Mouse (Mus musculus) lung, embryonic 14.5 days (tissue): ENCODE results near the gene Stac2. TPM values are rescaled to one million over a fixed set of nuclear protein-coding genes. Genes with fewer than 3 reads are reported as not detected.
A peak's percentile ranks its signal among the peaks of the same experiment; 100 is the strongest.

Experiments used
- ATAC-seq: fragments of 200-750 bp; cut with Nextera tagmentation; 2 replicates; pipeline ENCODE4 v1.8.0; 2017; ENCODE audit warnings: mild to moderate bottlenecking, moderate TSS enrichment, moderate library complexity; ENCODE audit not compliant: insufficient read depth
- DNase-seq: peaks from one replicate; pipeline ENCODE4 v3.0.0-alpha.2; 2015
- H3K27ac ChIP-seq: fragments of 300-500 bp; sonication (generic); 2 replicates; pipeline ENCODE4 v1.5.1; 2014; ENCODE audit warnings: low read depth, mild to moderate bottlenecking, moderate library complexity
- H3K27me3 ChIP-seq: fragments of 300-500 bp; sonication (generic); 2 replicates; pipeline ENCODE4 v1.6.1; 2014; ENCODE audit warnings: low read length, control low read depth; ENCODE audit not compliant: insufficient read depth
- H3K36me3 ChIP-seq: fragments of 300-500 bp; sonication (generic); 2 replicates; pipeline ENCODE4 v1.6.1; 2014; ENCODE audit warnings: control low read depth; ENCODE audit not compliant: insufficient read depth
- H3K4me1 ChIP-seq: fragments of 300-500 bp; sonication (generic); 2 replicates; pipeline ENCODE4 v1.6.1; 2014; ENCODE audit warnings: antibody characterized with exemption, control low read depth; ENCODE audit not compliant: insufficient read depth
- H3K4me2 ChIP-seq: fragments of 300-500 bp; sonication (generic); 2 replicates; pipeline ENCODE4 v1.6.1; 2014; ENCODE audit warnings: mild to moderate bottlenecking
- H3K4me3 ChIP-seq: fragments of 300-500 bp; sonication (generic); 2 replicates; pipeline ENCODE4 v1.5.1; 2014; ENCODE audit warnings: low read depth, low read length
- H3K9ac ChIP-seq: fragments of 300-500 bp; sonication (generic); 2 replicates; pipeline ENCODE4 v1.6.1; 2014
- H3K9me3 ChIP-seq: fragments of 300-500 bp; sonication (generic); 2 replicates; pipeline ENCODE4 v1.6.1; 2016; ENCODE audit warnings: low read depth, low read length, control low read depth
- CTCF ChIP-seq: IDR thresholded peaks from 2 replicates; pipeline ENCODE4 v1.5.1; 2016; ENCODE audit warnings: antibody characterized with exemption, low read depth
- WGBS: fragments of 180-500 bp; shearing (Covaris S2); extraction: QIAGEN DNeasy Blood & Tissue Kit; methylation state at CpG from one replicate; pipeline ENCODE4 v1.1.7; 2014; 5-methylcytosine and 5-hydroxymethylcytosine counted together
- polyA plus RNA-seq: library from polyadenylated mRNA; unstranded; fragments of >200 nt; fragmentation: Nextera tagmentation; extraction: Ambion mirVana; gene quantifications from 2 replicates; pipeline ENCODE4 v1.2.1, GENCODE M21; 2014

Gene Stac2
- polyA plus RNA-seq, 1 experiment from 2014 or later = 0.05 TPM

DNA sequence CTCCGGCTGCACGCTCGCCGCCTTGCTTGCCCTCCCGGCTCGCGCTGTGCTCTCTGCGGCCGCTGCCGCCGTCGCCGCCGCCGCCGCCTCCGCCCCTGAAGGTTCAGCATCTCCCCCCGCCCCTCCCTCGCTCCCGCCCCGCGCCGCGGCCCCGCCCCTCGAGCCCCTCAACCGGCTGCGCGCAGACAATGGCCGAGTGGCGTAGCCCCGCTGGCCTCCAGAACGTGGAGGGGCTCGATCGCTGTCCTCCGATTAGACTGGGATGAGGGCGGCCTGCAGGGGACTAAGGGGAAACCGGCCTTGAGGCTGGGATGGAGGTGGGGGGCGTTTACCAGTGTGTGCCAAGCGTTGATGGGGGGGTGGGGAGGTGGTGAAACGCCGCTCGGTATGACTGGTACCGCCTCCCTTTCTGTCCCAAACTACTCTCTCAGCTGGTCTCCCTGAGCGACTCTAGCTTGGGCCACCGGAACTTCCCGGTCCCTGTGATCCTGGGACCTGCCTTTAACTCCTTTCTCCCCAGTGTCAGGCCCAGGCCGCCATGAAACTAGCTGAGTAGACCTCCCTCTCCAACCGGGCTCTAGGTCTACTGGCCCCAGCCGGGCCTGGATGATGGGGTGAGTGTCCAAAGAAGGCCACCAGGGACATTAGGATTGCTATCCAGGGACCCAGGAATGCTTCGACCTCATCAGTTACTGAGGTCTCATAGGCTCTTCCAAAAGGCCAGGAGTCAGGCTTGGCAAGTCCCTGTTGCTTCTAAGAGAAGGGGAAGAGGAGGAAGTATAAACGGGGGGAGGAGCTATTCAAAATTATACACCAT lies 30.5 kb downstream of the Stac2 start, which contains the start of gene Cacnb1:
TSS of gene Cacnb1 (minus strand) at position 480 of the 817 bp plus-strand sequence.
- ATAC-seq = peak; percentile 52
- Histone ChIP-seq H3K36me3 (no peaks in the 10 kb centered on the region), H3K27me3 (no peaks in the 10 kb centered on the region), H3K4me2 (peak within 1 kb of the TSS; percentile 98), H3K9me3 (no peaks in the 10 kb centered on the region), H3K27ac (peak within 1 kb of the TSS; percentile 94), H3K4me3 (peak within 1 kb of the TSS; percentile 78), H3K4me1 (peaks cover 19% of the 10 kb centered on the region), H3K9ac (peak within 1 kb of the TSS; percentile 74)
- peak; percentile 80 for DNase-seq
- WGBS = under 1% methylated on average over 52 of the region's 52 CpGs
- TF ChIP-seq CTCF = no peak

DNA sequence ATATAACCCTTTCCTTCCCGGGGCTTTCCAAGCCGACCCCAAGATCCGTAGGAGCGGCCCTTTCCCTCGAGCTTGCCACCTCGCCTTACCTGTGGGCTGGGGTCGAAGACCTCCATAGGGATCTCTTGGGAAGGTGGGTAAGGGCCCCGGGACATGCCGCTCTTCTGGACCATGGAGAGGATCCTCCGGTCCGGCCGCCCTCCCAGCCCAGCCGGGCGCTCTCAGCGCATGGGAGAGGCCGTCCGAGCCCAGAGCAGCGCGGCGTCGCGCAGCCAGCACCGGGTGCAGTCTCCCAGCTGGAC lies 31.1 kb downstream of the Stac2 start:
- DNase-seq (no peak), ATAC-seq (no peak; the same call in 1 of the 2 replicates)
- peak overlapping the region; percentile 78 for H3K4me3 ChIP-seq
- peak overlapping the region; percentile 74 for H3K9ac ChIP-seq
- H3K27ac ChIP-seq = peak overlapping the region; percentile 94
- H3K4me1 ChIP-seq = peaks cover 19% of the 10 kb centered on the region
- TF ChIP-seq CTCF = no peak
- H3K9me3 ChIP-seq = no peaks in the 10 kb centered on the region
- no peaks in the 10 kb centered on the region for H3K27me3 ChIP-seq
- H3K36me3 ChIP-seq = no peaks in the 10 kb centered on the region
- peak overlapping the region; percentile 98 for H3K4me2 ChIP-seq
- WGBS = 0% methylated on average over 23 of the region's 23 CpGs

DNA sequence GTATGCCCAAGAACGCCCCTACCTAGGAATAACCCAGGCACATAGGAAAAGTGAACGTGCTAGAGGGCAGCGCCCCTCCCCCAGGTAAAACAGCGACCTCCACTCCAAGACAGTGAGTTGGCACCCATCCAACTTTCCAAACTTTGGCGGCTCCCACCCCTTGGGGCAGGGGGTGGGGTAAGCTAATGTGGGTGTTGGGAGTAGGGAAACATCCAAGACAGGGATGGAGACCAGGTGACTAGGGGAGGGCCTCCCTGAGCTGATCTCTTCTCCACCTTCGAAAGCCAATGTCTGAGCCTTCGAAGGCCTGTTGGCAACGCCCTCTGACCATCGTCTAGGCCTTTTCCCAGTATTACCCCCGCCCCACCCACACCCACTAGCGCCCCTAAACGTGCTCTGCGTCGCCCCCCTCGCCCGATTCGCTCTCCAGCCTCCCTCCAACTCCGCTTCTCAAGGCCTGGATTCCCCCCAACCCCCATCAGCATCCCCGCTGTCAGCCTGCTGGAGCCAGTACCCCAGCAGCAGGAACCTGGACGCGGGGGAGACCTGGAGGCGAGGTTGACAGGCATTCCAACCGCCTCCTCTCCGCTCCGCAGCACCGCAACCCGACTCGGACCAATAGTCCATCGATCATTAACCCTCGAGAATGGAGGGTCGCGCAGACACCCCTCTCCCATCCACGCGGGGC lies 31.6 kb downstream of the Stac2 start:
- H3K4me1 ChIP-seq = peaks cover 19% of the 10 kb centered on the region
- H3K27ac ChIP-seq = peak overlapping the region; percentile 94
- ATAC-seq (peak; percentile 5; the same call in 1 of the 2 replicates), DNase-seq (peak; percentile 57)
- WGBS = 2% methylated on average over 34 of the region's 34 CpGs
- H3K4me3 ChIP-seq = peak overlapping the region; percentile 78
- no peaks in the 10 kb centered on the region for H3K27me3 ChIP-seq
- no peak for TF ChIP-seq CTCF
- H3K9me3 ChIP-seq = no peaks in the 10 kb centered on the region
- H3K36me3 ChIP-seq = no peaks in the 10 kb centered on the region
- H3K4me2 ChIP-seq = peak overlapping the region; percentile 98
- peak overlapping the region; percentile 74 for H3K9ac ChIP-seq

DNA sequence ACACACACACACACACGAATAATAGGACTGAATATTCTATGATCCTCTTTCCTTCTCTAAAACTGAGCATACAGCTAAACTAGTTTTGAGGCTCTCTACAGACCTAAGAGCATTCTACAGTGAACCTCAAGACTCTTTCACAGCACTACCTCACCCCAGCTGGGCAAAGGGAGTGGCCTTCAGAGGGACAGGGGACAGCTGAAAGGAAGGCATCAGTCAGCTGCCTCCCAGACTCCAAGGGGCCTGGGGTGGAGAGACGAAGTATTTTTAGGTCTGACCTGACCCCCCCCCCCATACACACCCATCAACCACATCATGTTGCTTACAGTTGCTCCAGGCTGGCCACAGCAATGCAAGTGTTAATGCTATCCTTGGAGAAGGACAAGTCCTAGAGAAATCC lies 32.1 kb downstream of the Stac2 start:
- H3K9ac ChIP-seq = peak overlapping the region; percentile 74; the same call in 1 of the 2 replicates
- no peak for TF ChIP-seq CTCF
- H3K4me1 ChIP-seq = peaks cover 19% of the 10 kb centered on the region
- WGBS = 44% methylated on average over 2 of the region's 2 CpGs
- no peaks in the 10 kb centered on the region for H3K27me3 ChIP-seq
- H3K4me3 ChIP-seq = peak overlapping the region; percentile 78
- 0 out of 2 replicates have a peak, but pooled peaks cover 4% of the 10 kb centered on the region for H3K36me3 ChIP-seq
- no peak for ATAC-seq
- H3K9me3 ChIP-seq = no peaks in the 10 kb centered on the region
- H3K27ac ChIP-seq = no peak overlapping the region
- peak overlapping the region; percentile 98 for H3K4me2 ChIP-seq
- no peak for DNase-seq

DNA sequence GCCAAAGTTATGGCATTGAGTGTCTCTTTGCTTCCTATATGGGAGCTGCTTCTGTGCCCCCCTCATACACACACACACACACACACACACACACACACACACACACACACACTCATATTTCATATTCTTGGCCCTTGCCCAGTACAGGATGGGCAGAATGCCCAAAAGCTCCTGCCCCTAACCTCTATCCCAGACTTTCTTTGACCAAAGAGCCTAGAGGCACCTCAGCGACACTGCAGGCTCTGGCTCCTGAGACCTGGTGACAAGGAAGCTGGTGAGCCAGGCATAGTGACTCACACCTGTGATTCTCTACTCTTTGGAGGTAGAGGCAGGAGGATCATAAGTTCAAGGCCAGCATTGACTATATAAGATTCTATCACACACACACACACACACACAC lies 32.6 kb downstream of the Stac2 start:
- TF ChIP-seq CTCF = no peak
- H3K4me2 ChIP-seq = no peak overlapping the region; the same call in 1 of the 2 replicates
- H3K27ac ChIP-seq = no peak overlapping the region
- H3K9me3 ChIP-seq = no peaks in the 10 kb centered on the region
- H3K27me3 ChIP-seq = no peaks in the 10 kb centered on the region
- whole genome bisulfite sequencing = 55% methylated on average over 1 of the region's 1 CpGs
- H3K4me1 ChIP-seq = peaks cover 15% of the 10 kb centered on the region
- H3K4me3 ChIP-seq = no peak overlapping the region
- DNase-seq (peak; percentile 37), ATAC-seq (no peak)
- no peak overlapping the region for H3K9ac ChIP-seq
- peaks cover 8% of the 10 kb centered on the region; the same call in 1 of the 2 replicates for H3K36me3 ChIP-seq

DNA sequence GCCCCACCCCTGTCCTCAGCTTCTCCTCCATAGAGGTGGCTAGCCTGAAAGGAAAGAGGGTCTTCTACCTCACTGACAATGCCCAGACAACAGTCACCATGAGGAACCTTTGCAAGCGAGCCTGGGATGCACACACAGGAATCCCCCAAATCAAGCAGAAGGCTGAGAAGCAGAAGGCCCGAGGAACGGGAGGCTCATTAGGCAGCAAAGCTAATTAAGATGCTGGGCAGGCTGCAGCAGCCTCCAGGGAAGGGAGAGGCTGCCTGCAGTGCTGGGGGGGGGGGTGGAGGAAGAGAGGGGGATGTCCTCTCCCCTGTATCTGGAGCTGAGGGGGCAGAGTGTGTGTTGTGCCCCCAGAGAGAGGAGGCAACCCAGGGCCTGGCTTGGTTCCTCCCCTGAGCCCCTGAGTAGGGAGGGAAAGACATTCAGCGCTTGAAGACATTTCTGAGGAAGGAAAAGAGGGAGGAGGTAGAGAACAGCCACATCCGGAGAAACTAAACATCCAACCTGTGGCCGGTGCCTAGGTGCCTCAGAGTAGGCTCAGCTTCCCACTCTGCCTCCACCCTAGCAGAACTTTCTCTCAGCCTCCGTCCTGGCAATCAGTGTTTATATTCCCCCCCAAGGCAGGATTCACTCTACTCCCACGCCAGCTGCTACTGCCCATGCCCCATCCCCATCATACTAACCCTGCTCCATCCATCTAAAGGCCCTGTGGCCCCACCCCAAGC lies 33.2 kb downstream of the Stac2 start:
- ATAC-seq = no peak
- peaks cover 12% of the 10 kb centered on the region for H3K4me1 ChIP-seq
- 38% methylated on average over 8 of the region's 8 CpGs for WGBS
- no peaks in the 10 kb centered on the region for H3K9me3 ChIP-seq
- no peak overlapping the region for H3K4me2 ChIP-seq
- peaks cover 15% of the 10 kb centered on the region; the same call in 1 of the 2 replicates for H3K36me3 ChIP-seq
- no peak overlapping the region for H3K27ac ChIP-seq
- no peak for DNase-seq
- no peaks in the 10 kb centered on the region for H3K27me3 ChIP-seq
- no peak for TF ChIP-seq CTCF
- H3K9ac ChIP-seq = no peak overlapping the region
- no peak overlapping the region for H3K4me3 ChIP-seq
